Mouse (Mus musculus): ENCODE data around the gene Mrgpre.

DNA sequence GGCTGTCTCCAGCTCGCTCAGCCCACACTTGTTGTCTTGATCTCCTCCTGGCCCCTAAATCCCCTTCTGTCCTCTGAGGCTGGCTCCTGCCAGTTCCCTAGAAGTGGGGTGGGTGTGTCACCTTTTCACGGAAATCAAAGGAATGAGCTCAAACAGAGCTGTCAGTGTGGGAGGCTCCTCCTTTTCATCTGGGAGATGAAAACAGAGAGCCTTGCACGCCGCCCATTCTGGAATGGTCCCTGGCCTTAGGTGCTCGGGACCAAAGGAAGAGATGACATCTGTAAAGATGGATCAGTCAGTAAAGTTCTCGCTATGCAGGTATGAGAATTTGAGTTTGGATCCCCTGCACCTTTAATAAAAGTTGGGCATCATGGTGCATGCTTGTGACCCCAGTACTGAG lies 17.4 kb downstream of the Mrgpre start, which contains the start of gene Mrgprg:
- TF ChIP-seq CTCF (IDR thresholded peaks at IDR 0.05; ENCODE audit: control insufficient read depth, insufficient read depth, low read length) (no peak), POLR2A (IDR thresholded peaks at IDR 0.05; ENCODE audit: borderline replicate concordance, control insufficient read depth, low read depth, low read length) (no peak)
